Mouse (Mus musculus): ENCODE measurements at regions not wholly inside any gene's neighbourhood (a gene's known extent, or its start where the extent isn't known, plus 50 kb on each side); places are given as distances from the start of the nearest gene placed in this dataset.

- no peak for DNase-seq
Observed at GRCm38 (mm10) chr1:108797053-108797801, 1185.0 kb upstream of the Cdh7 start.

- DNase-seq = no peak
Observed at GRCm38 (mm10) chr1:108800101-108800500, 1182.1 kb upstream of the Cdh7 start.

GRCm38 (mm10) chr1:108827238-108827637 lies 1155.0 kb upstream of the Cdh7 start:
- DNase-seq = peak; percentile 9

Data from adrenal gland, postnatal 14 days (tissue).